Mouse (Mus musculus): ENCODE measurements around the gene Add2.

The Add2 gene

GRCm38 (mm10) chr6:86141284-86141683, 112.8 kb downstream of the Add2 start:
- DNase-seq (ENCODE audit: low spot score in 2 of 2): no peak

DNA sequence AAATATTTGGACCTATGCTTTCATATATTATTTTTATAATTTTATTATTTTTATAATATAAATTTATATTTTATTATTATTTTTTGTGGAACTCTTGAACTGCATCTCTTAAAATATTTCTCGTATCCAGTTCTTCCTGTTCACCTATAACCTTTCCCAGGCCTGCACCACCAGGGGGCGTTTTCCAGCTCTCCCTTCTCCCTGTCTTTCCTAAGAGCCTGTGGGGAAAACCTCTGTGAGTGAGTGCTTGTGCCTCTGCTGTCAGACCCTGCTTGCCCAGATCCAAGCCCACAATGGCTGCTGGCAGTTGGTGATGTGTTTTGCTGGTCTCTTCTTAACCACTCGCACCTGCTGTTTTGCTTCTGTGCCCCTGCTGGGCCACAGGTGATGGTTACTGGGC, 113.3 kb downstream of the Add2 start:
- peak in 1 of 2 experiments; percentile 54 for DNase-seq (ENCODE audit: low spot score in 2 of 2)

GRCm38 (mm10) chr6:86144986-86145385, 116.5 kb downstream of the Add2 start:
- no peak for DNase-seq (ENCODE audit: low spot score in 2 of 2)

GRCm38 (mm10) chr6:86148518-86148917, 120.0 kb downstream of the Add2 start:
- DNase-seq (ENCODE audit: low spot score in 2 of 2): no peak

GRCm38 (mm10) chr6:86149001-86149400, 120.5 kb downstream of the Add2 start:
- DNase-seq (ENCODE audit: low spot score in 2 of 2): no peak

DNA sequence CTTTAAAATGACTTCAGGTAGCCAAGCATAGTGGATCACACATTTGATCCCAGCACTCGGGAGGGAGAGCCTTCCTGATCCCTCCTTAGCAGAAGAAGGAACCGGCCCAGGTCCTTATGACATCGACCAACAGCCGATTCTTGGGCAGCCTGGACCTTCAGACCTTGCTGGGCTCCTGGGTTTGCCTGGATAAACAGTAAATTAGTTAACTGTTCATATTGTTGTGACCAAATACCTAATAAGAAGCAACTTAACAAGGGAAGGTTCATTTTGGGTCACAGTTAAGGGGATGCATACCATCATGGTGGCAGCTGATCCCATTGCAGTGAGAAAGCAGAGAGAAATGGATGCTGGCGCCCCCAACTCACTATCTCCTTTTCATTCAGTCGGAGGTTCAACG, 124.2 kb downstream of the Add2 start:
- no peak for DNase-seq (ENCODE audit: low spot score in 2 of 2)

DNA sequence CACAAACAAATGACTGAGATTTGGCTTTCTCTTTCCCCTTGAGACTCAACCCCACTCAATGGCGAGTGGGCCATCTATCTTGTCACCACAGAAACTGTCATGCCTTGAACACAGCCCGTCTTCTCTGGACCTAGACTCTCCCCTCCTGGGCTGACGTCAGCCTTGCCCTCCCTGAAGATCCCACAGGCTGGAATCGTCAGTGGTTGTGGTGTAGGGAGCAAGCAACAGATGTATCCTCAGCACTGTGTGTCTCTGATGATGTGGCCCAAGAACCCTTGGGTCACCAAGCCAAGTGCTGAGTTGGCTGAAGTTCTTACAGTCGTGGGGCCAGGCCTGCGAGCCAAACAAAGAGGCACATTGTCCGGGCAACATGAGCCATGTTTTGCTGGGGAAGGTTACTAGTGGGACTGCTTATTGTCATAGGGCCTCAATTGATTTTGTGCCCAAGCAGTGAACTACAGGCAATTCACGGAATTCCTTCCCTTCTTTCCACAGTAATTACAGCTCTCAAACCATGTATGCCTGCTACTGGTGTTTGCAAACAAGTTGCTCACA, 125.0 kb downstream of the Add2 start:
- DNase-seq (ENCODE audit: low spot score in 2 of 2): no peak

GRCm38 (mm10) chr6:86154006-86154405, 125.5 kb downstream of the Add2 start:
- no peak for DNase-seq (ENCODE audit: low spot score in 2 of 2)

DNA sequence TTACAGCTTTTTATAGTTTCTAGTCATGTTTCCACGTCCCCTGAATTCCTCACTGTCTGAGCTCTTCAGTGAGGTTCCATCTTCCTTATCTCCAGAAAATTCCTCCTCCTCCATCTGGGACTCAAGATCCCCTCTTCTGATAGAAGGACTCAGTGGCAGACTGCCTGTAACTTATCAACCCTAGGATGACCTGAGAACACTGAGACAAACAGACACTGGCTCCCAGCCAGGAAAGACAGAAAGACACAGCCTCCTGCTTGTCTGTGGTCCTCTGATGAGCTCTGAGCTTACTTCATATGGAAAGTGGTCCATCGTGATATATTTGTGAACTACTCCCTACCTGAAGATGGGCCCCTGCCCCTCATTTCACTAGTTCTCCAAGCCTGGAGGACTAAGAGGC, 126.0 kb downstream of the Add2 start:
- DNase-seq (ENCODE audit: low spot score in 2 of 2): no peak

DNA sequence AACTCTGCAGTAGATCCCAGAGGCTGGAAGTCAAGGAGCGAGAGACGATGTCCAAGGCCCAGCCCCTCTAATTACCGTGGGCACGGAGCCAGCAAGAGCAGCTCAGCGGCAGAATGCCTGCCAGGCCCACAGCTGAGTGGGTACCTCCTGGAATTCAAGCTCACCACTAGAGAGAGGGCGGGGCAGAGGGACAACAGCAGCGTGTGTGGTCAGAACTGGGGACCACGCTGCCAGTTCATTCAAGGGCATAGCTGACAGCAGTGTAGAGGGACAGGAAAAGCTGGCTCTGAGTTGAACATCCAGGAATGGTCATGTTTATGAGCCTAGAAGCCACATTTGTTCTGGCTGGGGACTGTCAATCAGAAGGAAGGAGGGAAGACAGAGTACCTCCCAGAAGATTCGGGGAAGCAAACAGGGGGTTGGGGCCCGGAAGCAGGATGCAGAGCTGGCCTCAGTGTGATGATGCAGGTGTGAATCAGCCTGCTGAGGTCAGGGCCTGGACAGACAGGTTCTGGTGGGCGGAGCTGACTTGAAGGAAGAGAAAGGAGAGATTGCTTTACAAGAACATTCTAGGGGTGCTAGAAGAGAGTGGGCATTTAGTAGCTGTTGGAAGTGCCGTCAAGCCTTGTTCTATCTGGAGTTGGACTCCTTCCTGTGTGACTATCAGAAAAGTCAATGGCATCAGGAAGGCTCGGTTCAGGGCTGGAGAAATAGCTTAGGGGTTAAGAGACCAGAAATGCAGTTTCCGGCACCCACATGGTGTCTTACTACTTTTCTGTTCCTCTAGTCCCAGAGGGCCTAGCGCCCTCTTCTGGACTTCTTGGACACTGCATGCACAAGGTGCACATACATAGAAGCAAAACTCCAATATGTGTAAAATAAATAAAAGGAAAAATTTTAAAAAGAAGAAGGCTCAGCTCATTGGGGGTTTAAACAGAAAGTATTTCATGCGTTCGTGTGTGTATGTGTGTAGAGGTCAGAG, 129.1 kb downstream of the Add2 start:
- DNase-seq (ENCODE audit: low spot score in 2 of 2): no peak

GRCm38 (mm10) chr6:86160878-86161277, 132.4 kb downstream of the Add2 start:
- no peak for DNase-seq (ENCODE audit: low spot score in 2 of 2)

- no peak for DNase-seq (ENCODE audit: low spot score in 2 of 2)
Observed at GRCm38 (mm10) chr6:86161586-86161985, 133.1 kb downstream of the Add2 start.

DNA sequence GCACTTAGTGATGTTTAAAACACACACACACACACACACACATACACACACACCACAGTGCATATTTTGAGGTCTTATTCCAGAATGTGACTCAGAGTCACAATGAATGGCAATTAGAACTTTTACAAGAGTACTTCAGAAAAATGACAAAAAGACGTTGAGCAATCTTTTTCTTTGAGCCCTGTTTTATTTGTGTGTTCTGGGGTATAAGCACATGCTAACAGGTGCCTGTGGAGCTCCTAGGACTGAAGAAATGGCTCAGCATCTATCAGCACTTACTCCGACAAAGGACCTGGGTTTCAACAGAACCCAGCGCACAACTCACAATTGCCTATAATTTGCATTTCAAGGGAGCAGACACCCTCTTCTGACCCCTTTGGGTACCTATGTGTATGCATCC, 135.5 kb downstream of the Add2 start:
- DNase-seq (ENCODE audit: low spot score in 2 of 2): no peak

DNA sequence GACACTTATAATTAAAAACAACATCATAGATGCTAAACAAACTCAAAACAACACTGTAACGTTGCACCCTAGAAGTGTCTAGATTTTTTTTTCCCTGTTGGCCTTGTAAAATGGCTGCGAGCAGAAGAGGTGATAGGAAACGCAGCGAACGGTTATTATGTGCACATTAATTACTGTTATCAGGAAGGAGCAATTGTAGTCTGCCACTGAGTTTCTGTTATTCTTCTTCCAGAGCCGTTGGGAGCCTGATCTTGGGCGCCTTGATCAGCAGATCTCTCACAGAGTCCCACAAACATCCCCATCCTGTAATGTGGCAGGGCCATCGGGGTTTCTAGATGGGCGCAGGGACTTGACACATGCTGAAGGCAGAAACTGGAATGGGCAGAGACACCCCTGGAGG, 137.9 kb downstream of the Add2 start:
- no peak for DNase-seq (ENCODE audit: low spot score in 2 of 2)

DNA sequence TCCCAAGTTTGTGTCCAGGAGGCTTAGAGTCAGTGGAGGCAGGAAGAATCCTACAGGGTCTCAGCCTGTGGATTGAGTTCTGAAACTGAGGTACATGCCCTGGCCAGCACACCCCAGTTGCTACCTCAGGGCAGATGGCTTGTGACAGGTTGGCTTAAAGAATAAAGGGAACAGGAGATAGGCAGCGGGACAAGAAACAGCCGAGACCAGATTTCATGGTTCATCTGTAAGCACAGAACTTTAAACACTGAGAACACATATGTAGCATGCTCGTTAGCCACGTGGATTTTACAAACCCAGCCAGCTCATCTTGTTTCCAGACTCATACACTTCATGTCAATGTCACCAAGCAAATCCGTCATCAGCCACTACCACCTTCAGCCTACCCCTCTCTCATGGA, 139.4 kb downstream of the Add2 start:
- DNase-seq (ENCODE audit: low spot score in 2 of 2): no peak

GRCm38 (mm10) chr6:86169166-86169565, 140.7 kb downstream of the Add2 start:
- DNase-seq (ENCODE audit: low spot score in 2 of 2): no peak

All from frontal cortex, postnatal 14 days (tissue).